Mouse (Mus musculus) small intestine, adult 2 months (tissue): ENCODE results near the gene Olfr827.

ENCODE experiments used
- CTCF ChIP-seq: fragments of 200-500 bp; IDR thresholded peaks from 2 replicates; pipeline ENCODE4 v1.5.1; 2012; ENCODE audit warnings: low read depth, mild to moderate bottlenecking, control low read depth, inconsistent platforms, low read length, moderate library complexity, mixed read lengths; ENCODE audit not compliant: insufficient replicate concordance, insufficient read length; ENCODE audit errors: extremely low read depth
- POLR2A ChIP-seq: fragments of 200-500 bp; IDR thresholded peaks from 2 replicates; pipeline ENCODE4 v1.6.1; 2012; ENCODE audit warnings: low read depth, mild to moderate bottlenecking, control low read depth, inconsistent platforms, low read length, moderate library complexity

GRCm38 (mm10) chr10:130184086-130184485, 30.1 kb downstream of the Olfr827 start, which contains the start of gene Olfr826:
- TF ChIP-seq CTCF (no peak), POLR2A (no peak)
